Mouse (Mus musculus) right cerebral cortex, adult 2 months (tissue): ENCODE results near the gene Rab3c.
A peak's percentile ranks its signal among the peaks of the same experiment; 100 is the strongest.

Experiments
- DNase-seq, 2 experiments: peaks; one replicate each; pipeline ENCODE4 v3.0.0; 2021 to 2022; ENCODE audit warnings: low spot score in 2 of 2

Gene Rab3c

GRCm38 (mm10) chr13:110093720-110094685 lies 186.8 kb downstream of the Rab3c start:
- no peak for DNase-seq

- no peak for DNase-seq
Measured at GRCm38 (mm10) chr13:110083961-110084360, 196.8 kb downstream of the Rab3c start.

- no peak for DNase-seq
Measured at GRCm38 (mm10) chr13:110081174-110081573, 199.6 kb downstream of the Rab3c start.

- DNase-seq = peak; percentile 23 to 51
Measured at GRCm38 (mm10) chr13:110075587-110075986, 205.2 kb downstream of the Rab3c start.

- DNase-seq = no peak
Measured at GRCm38 (mm10) chr13:110074180-110074579, 206.6 kb downstream of the Rab3c start.

- no peak for DNase-seq
Measured at GRCm38 (mm10) chr13:110067149-110067548, 213.6 kb downstream of the Rab3c start.

- no peak for DNase-seq
Measured at GRCm38 (mm10) chr13:110066674-110067073, 214.1 kb downstream of the Rab3c start.

GRCm38 (mm10) chr13:110062835-110063411 lies 217.9 kb downstream of the Rab3c start:
- peak; percentile 71 to 82 for DNase-seq

GRCm38 (mm10) chr13:110062288-110062687 lies 218.5 kb downstream of the Rab3c start:
- DNase-seq = no peak

GRCm38 (mm10) chr13:110054538-110054937 lies 226.3 kb downstream of the Rab3c start:
- no peak for DNase-seq

- DNase-seq = no peak
Measured at GRCm38 (mm10) chr13:110048767-110049434, 231.9 kb downstream of the Rab3c start.

GRCm38 (mm10) chr13:110044418-110044817 lies 236.4 kb downstream of the Rab3c start:
- no peak for DNase-seq

GRCm38 (mm10) chr13:110039779-110040498 lies 240.9 kb downstream of the Rab3c start:
- DNase-seq = peak; percentile 62 to 63

GRCm38 (mm10) chr13:110039170-110039569 lies 241.6 kb downstream of the Rab3c start:
- DNase-seq = no peak

- DNase-seq = no peak
Measured at GRCm38 (mm10) chr13:110038521-110038920, 242.3 kb downstream of the Rab3c start.

GRCm38 (mm10) chr13:110034885-110035284 lies 245.9 kb downstream of the Rab3c start:
- DNase-seq = no peak

- no peak for DNase-seq
Measured at GRCm38 (mm10) chr13:110034041-110034440, 246.8 kb downstream of the Rab3c start.

- no peak for DNase-seq
Measured at GRCm38 (mm10) chr13:110031886-110032285, 248.9 kb downstream of the Rab3c start.

- no peak for DNase-seq
Measured at GRCm38 (mm10) chr13:110031061-110031460, 249.7 kb downstream of the Rab3c start.

GRCm38 (mm10) chr13:110024381-110025161 lies 256.2 kb downstream of the Rab3c start:
- DNase-seq = no peak

GRCm38 (mm10) chr13:110023031-110023430 lies 257.8 kb downstream of the Rab3c start:
- DNase-seq = peak in 1 of 2 experiments; percentile 29
